Mouse (Mus musculus) common myeloid progenitor, adult 5-6 weeks (primary cell): ENCODE data around the gene Cd79b. TPM values are rescaled to one million over a fixed set of nuclear protein-coding genes. Genes with fewer than 3 reads are reported as not detected.

Experiments
- ATAC-seq: replicated peaks from 2 replicates; pipeline ENCODE4 v1.8.0; 2016; ENCODE audit warnings: low read depth, mild to moderate bottlenecking, moderate TSS enrichment, inconsistent platforms; ENCODE audit not compliant: poor library complexity, severe bottlenecking
- total RNA-seq: library from RNA; stranded (forward); fragments of 200-1000, 187-1606 nt; gene quantifications from 2 replicates; pipeline ENCODE4 v1.2.3, GENCODE M21; 2017

Gene Cd79b
- total RNA-seq, 1 experiment from 2014 or later = 16.6 TPM

- ATAC-seq = no peak
Measured at GRCm38 (mm10) chr11:106324858-106325257, 10.3 kb upstream of the Cd79b start.

GRCm38 (mm10) chr11:106318406-106319366, 4.1 kb upstream of the Cd79b start:
- ATAC-seq = peak; percentile 46

- no peak for ATAC-seq
Measured at GRCm38 (mm10) chr11:106317801-106318200, 3.2 kb upstream of the Cd79b start.

- no peak for ATAC-seq
Measured at GRCm38 (mm10) chr11:106316416-106316815, 1.9 kb upstream of the Cd79b start.

GRCm38 (mm10) chr11:106313533-106313932, 1.0 kb downstream of the Cd79b start:
- ATAC-seq = peak; percentile 68

GRCm38 (mm10) chr11:106310123-106310522, 4.4 kb downstream of the Cd79b start:
- no peak for ATAC-seq

- ATAC-seq = no peak
Measured at GRCm38 (mm10) chr11:106308162-106308561, 6.4 kb downstream of the Cd79b start.

GRCm38 (mm10) chr11:106307432-106307831, 7.1 kb downstream of the Cd79b start:
- ATAC-seq = no peak

GRCm38 (mm10) chr11:106306758-106307157, 7.8 kb downstream of the Cd79b start:
- ATAC-seq = no peak

- no peak for ATAC-seq
Measured at GRCm38 (mm10) chr11:106306065-106306385, 8.5 kb downstream of the Cd79b start.

GRCm38 (mm10) chr11:106305348-106306064, 9.1 kb downstream of the Cd79b start:
- peak; percentile 67 for ATAC-seq

- peak; percentile 94 for ATAC-seq
Measured at GRCm38 (mm10) chr11:106302634-106303033, 11.9 kb downstream of the Cd79b start.

GRCm38 (mm10) chr11:106301765-106302164, 12.8 kb downstream of the Cd79b start, which contains the start of gene Gh:
Gh (minus strand) TSS chr11:106301865.
- no peak for ATAC-seq

- no peak for ATAC-seq
Measured at GRCm38 (mm10) chr11:106291861-106292260, 22.7 kb downstream of the Cd79b start.

GRCm38 (mm10) chr11:106290376-106290775, 24.2 kb downstream of the Cd79b start:
- no peak for ATAC-seq

GRCm38 (mm10) chr11:106289369-106289768, 25.2 kb downstream of the Cd79b start:
- ATAC-seq = 0 out of 2 replicates have a peak, but pooled peaks have one; percentile 52

- ATAC-seq = no peak
Measured at GRCm38 (mm10) chr11:106286987-106287386, 27.6 kb downstream of the Cd79b start.

GRCm38 (mm10) chr11:106286206-106286605, 28.4 kb downstream of the Cd79b start:
- no peak for ATAC-seq

- ATAC-seq = no peak
Measured at GRCm38 (mm10) chr11:106284126-106284525, 30.4 kb downstream of the Cd79b start.

GRCm38 (mm10) chr11:106283371-106283770, 31.2 kb downstream of the Cd79b start:
- no peak for ATAC-seq

GRCm38 (mm10) chr11:106282452-106282851, 32.1 kb downstream of the Cd79b start:
- no peak for ATAC-seq
